Mouse (Mus musculus): ENCODE results near the gene Ilf3.

DNA sequence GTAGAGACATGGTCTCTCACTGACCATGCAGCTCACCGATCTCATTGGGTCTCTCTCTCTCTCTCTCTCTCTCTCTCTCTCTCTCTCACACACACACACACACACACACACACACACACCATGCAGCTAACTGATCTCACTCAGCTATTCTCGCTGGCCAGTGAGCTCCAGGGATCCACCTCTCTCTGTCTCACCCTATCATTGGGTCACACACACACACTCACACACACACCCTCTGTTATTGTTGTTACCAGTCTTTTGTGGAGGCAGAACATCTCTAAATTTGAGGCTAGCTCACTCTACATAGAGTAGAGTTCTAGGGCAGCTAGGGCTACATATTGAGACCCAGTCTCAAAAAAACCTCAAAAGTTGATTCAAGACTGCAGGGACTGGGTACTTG lies 58.9 kb downstream of the Ilf3 start:
- TF ChIP-seq CTCF (IDR thresholded peaks at IDR 0.05; ENCODE audit: low read depth) (no peak), EP300 (IDR thresholded peaks at IDR 0.05; ENCODE audit: low read depth) (no peak)

All from liver, embryonic 14.5 days (tissue).